Mouse (Mus musculus) layer of hippocampus, postnatal 36 days (tissue): ENCODE measurements around the gene Zfp760. TPM values are rescaled to one million over a fixed set of nuclear protein-coding genes. Genes with fewer than 3 reads are reported as not detected.
"Not testable (repeated sequence)": the region's sequence is repeated elsewhere in the genome, so short reads cannot be mapped to it uniquely, and the experiment has no call there.

ENCODE experiments used
- DNase-seq, 2 experiments: peaks; one replicate each; pipeline ENCODE4 v3.0.0; 2022
- total RNA-seq, 2 experiments: library from RNA; stranded (reverse); gene quantifications; 2 replicates each; pipeline ENCODE4 v1.2.3; 2021

The Zfp760 gene
- total RNA-seq = 10 to 100 TPM in 1 of 2 experiments, 1 to 10 TPM in 1; 8.2 to 10.0 TPM

DNA sequence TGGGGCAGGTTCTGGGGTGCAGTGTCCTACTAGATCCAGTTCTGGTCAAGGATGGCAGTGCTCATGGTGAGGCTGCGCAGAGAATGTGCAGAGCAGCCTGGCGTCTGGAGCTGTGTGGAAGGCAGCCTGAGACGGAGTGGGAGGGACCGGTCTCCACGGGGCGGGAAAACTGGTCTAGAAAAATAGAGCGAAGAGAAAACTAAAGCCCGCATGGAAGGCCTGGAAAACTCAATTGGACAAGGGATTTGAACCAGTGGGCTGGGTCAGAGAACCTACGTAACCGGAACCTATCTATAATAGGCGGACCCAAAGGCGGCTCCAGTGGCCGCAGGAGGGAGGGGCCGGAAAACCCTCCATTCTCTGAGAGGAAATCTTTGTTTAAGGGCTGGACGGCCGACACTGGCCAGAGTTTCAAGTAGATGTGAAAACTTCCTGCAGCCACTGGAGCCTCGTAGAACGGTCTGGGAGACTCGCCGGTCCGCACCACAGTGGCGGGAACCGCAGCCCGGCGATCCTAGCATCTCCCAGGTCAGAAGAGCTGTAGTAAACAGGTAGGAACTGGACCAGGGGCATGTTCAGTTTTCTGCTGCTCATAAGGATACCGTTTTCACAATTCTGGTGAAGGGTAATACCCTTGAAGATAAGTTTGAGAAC lies at the start of gene Zfp760:
Gene Zfp760, plus strand, starts transcription at position 399 of the 654 bp plus-strand sequence.
- DNase-seq = peak; percentile 73 to 78

DNA sequence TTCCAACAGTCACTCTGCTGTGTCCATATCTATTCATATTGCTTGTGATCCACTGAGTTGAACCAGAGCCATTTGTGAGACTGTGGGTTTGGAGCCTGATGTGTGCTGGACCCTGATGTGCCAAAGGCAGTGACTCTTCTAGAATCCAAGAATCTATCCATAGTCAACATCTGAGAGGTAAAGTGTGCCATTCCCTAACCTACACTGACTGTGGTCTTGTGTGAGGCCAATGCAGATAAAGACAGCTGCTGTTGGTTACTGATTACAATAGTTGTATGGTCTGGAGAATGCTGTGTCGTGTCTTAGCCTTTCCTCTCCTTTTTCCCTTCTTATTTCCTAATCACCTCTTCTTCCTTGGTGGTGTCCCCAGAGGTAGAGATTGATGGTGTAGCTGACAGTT lies 28.7 kb upstream of the Zfp760 start:
- not testable (repeated sequence) for DNase-seq

DNA sequence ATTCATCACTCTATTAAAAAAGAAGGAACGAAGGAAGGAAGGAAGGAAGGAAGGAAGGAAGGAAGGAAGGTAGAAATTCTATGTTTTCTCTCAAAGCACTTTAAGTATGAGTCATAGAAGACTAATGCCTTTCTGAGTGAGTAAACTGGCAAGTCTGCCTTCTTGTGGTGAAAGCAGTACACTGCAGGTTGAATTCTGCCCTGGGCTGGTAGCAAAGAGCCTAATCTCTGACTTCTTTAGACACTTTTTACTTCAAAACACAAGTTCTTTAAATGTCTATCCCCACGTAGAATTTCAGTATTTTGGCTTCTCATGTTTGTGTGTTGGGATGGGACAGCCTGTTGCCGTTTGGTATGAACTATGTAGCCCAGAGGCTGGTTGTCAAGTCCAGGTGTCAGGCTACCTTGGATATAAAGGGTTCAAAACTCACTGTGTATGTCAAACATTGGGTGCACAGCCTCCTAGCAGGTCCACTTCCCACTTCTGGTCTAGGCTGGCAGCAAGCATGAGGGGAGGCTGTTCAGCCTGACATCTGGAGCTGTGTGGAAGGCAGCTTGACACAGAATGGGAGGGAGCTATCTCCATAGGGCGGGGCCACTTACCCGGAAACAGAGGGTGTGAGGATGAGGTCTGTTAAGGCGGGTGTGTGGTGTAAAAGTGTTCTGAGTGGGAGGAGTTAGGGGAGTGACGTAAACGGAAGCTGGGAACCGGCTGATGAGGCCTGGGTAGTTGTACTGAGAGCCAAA lies 28.1 kb upstream of the Zfp760 start:
- peak; percentile 78 to 80 for DNase-seq

DNA sequence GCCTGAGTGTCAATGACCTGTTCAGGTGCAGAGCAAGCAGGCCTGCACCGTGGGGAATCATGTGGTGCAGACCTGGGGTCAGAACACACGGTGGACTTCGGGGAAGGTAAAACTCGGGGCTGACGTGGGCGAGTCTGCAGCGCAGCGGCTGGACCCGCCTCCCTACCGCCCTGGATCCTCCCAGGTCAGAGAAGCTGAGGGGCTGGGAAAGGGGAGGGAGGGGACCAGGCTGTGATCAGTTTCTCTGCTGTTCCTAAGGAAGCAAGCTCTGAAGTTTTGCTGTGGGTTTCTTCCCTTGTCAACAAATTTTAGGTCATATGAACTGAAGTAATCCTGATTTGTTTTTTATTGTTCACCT lies 27.5 kb upstream of the Zfp760 start:
- not testable (repeated sequence) for DNase-seq

DNA sequence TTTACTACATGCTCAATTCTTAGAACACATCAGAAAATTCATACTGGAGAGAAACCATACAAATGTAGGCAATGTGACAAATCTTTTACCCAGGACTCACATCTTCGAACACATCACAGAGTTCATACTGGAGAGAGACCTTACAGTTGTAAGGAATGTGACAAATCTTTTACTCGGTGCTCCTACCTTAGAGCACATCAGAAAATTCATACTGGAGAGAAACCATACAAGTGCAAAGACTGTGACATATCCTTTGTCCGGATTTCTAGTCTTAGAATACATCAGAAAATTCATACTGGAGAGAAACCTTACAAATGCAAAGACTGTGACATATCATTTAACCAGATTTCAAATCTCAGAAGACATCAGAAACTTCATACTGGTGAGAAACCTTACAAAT lies 16.0 kb upstream of the Zfp760 start, which contains the start of gene Gm10226:
Gene Gm10226, plus strand, starts transcription at position 301 of the 400 bp plus-strand sequence.
- DNase-seq = no peak

DNA sequence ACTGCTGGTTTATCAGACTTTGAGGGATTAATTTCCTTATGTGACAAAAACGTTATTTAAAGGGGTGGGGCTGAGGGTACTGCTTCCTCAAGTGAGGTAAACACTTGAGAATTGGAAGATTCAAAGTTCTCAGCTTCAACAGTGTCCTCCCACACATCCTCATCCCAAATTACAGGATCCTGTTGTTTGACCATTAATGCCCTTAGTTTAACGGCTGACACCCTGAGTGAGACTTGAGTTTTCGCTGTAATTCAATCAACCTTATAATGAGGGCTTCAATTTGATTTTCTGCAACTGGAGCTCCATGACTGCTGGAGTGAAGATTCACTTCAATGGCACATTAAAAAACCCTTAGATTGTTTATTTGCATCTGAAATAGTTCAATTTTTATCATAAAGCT lies 14.2 kb upstream of the Zfp760 start:
- DNase-seq = no peak

DNA sequence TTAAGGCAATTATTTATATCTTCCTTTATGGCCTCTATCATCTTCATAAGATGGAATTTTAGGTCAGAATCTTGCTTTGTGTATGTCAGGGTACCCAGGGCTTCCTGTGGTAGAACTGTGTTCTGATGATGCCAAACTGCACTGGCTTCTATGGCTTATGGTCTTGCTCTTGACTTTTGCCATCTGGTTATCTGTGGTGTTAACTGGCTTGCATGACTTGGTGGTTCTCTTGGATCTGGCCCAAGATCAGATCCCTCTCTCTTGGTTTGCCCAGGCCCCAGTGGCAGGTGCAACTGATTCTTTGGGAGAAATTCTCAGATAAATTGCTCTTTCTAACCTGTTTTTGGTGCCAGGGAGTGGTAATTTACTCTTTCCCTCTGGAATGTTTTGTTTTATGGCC lies 11.5 kb upstream of the Zfp760 start:
- no peak for DNase-seq

DNA sequence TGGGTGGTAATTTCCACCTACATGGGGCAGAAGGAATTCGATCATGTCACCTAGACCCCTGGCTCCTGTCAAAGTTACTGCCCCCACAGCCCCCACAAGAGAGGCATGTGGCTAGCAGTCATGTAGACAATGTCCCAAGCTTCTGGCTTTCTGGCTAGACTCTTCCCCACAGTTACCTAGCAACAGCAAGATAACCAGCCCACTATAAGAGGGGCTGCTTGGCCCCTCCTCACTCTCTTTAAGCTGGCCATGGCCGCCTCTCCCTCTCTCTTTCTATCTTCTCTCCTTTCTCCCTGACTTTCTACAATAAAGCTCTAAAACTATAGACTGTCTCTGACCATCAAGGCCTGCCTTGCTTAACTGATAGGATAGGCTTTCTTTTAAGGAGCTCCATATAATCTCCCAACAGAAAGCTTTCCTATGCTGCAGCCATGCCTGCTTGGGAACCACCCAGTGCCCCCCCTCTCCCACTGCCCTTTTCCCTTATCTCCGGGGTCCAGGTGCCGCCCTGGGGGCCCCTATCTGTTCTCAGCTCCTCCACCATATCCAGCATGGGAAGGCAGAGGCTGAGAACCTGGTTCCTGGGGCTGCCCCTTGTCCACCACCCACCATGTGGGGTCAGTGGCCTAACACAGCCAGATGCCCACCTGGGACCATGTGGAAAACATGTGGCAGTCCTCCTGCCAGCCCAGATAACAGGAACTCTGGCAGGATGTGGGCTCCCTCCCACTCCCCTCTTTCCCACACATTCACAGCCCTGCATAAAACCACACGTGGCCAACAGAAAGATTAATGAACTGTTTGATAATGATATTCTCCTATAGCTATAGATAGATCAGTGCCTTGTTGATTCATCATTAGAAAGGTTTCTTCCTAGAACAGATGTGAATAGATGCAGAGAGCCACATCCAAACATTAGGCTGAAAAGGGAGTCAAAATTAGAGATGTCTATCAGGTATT lies 5.0 kb upstream of the Zfp760 start:
- DNase-seq = no peak

DNA sequence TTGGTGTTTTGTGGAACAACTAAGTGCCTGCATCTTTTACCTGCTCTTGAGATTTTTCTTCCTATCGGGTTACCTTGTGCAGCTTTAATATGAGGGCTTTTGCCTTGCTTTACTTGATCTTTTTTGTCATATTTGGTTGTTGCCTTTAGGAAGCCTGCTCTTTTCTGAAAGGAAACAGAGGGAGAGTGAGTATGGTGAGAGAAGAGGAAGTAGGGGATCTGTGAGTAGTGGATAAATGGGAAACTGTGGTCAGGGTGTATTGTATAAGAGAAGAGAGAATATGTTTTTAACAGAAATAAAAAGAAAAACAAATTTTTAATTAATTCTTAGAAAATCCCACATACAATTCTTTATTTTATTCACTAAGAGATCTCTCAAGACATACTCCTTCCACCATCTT lies 4.1 kb upstream of the Zfp760 start:
- no peak for DNase-seq

DNA sequence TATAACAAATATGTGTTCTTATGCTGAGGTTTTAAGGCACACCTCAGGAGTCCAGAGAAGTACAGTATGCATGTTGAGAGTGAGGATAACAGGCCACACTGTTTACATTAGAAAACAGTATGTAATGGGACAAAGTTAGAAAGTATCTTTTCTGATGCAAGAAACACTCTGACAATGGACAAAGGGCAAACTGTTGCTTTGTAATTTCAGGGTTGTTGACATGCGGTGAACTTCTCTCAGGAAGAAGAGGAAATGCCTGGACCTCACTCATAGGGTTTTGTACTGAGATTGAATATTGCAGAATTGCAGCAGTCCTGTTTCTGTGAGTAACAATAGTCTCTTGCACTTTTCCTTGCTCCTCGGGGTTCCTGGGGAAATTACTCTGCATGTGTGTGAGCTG lies 860 bp downstream of the Zfp760 start:
- no peak for DNase-seq

DNA sequence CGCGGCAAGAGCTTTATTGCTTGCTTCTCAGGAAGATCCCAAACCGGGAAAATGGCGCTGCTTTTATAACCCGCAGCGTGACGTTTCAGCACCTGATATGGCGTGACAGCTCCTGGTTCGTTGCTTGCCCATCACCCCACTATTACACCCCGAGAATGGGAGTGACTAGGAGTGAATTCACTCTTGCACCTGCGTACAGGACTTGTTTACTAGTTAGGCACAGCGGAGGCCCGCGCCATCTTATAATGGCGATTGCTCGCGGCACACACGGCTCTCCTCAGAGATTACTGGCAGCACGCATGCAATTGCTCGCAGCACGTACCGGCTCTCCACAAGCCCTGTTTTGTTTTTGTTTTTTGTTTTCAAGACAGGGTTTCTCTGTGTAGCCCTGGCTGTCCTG lies 23.0 kb downstream of the Zfp760 start, which contains the start of gene Zfp229:
Gene Zfp229, plus strand, starts transcription at position 301 of the 400 bp plus-strand sequence.
- not testable (repeated sequence) for DNase-seq

DNA sequence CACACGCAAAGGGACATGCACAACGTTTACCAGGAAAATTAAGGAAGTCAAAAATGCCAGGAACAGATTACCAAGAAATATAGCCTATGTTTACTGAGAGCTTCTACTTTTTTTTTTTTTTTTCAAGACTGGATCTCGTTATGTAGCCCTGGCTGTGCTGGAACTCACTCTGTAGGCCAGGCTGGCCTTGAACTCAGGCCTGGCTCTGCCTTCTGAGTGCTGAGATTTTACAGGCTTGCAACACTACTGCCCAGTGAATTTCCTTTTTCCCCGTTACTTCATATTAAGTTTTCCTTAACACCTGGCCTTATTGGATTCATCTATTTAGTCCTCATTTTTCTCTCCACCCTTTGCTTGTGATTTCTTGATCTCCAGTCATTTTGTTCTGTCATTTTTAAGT lies 25.5 kb downstream of the Zfp760 start:
- no peak for DNase-seq

DNA sequence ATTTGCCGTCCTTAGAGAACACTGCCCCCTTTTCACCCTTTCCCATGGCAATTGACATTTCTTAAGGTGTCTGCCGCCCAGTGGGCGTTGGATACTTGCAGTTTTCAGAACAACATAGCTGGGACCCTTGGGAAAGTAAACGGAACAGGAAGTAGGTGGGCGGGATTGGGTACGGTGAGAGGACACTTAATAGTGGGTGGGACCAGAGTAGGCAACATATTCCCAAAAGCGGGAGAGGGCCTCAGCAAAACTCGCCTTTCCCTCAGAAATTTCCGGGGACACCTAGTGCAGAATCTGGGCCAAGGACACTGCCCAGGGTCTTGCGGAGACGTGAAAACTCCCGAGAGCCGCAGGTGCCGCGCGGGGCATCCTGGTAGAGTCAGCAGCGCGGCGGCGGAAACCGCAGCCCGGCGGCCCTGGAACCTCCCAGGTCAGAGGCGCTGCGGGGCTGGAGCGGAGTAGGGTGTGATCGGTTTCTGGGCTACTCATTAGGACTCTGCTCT lies 26.0 kb downstream of the Zfp760 start:
- peak; percentile 65 to 69 for DNase-seq

DNA sequence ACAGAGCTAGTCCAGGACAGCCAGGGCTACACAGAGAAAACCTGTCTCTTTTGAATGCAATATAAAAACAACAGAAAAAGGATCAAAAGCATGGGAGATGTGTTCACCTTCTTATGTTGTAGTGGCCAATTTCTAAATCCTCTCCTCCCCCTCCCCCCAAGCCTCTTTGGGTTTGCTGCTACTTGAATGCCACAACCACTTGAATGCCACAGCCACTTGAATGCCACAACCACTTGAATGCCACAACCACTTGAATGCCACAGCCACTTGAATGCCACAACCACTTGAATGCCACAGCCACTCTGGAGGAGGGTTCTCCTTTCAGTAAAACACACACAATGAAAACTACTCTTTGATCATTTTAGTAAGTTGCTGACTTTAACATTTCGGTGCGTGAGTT lies 45.2 kb downstream of the Zfp760 start:
- DNase-seq = no peak

DNA sequence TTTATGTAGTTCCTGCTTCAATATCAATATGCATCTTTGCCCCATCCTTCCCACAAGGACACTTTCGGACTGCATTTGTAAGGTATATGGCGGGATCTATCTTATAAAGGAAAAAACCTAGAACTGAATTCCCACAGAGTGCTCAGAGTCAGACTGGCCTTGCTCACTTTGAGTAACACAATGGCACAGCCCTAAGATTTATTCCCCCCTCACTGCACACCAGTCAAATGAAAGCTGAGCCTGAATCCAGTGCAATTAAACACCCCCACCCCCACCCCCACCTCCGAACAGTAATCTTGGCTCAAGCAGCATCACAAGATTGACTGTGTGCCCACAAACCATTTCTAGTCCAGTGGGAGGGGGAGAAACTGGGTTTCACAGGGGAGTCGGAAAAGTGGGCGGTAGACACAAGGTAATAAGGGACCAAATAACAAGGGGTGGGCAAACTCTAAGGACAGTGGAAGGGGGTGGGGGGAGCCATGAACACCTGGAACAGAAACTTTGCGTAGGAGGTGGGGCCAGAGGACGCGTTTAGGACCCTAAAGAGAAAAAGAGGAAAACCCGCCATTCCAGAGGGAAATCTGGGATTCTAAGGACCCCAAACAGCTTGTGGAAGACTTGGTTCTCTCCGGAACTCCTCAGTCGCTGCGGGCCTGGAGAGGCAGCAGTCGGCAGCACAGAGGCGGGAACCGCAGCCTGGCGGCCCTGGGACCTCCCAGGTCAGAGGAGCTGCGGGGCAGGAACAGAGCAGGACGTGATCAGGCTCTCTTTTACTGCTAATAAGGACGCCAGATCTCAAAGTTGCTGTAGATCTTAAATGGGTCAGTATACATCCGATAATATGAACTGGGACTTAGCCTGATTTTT lies 46.0 kb downstream of the Zfp760 start:
- no peak for DNase-seq

DNA sequence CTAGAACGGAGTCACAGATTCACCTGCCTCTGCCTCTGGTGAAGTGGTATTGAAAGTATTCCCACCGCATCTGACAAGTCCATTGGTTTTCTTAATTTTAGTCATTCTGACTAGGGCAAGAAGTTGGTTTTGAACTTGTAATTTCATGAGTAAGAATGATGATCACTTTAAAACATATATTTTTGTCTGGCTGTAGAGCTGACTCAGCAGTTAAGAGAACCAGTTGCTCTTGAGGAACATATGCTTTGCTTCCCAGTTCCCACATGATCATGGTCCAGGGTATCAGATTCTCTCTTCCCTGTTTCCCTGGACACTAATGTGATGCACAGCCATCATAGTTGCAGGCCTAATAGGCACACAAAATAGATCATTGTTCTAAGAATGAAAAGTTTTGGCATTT lies 62.8 kb downstream of the Zfp760 start:
- DNase-seq = no peak

Other genes with a start within 250 kb of the Zfp760 start
- 1 to 10 TPM; 4.3 to 4.7 TPM for gene Zfp53, start 218.7 kb upstream of the Zfp760 start, total RNA-seq
- gene Zfp52, start 172.2 kb upstream of the Zfp760 start, total RNA-seq = 1 to 10 TPM; 7.5 to 8.9 TPM
- gene Zfp948, start 140.7 kb upstream of the Zfp760 start, total RNA-seq = 10 to 100 TPM; 11.8 to 12.7 TPM
- 1 to 10 TPM; 8.4 to 9.2 TPM for gene Zfp983, start 57.1 kb upstream of the Zfp760 start, total RNA-seq
- 1 to 10 TPM; 4.5 to 6.4 TPM for gene Gm10226, start 15.9 kb upstream of the Zfp760 start, total RNA-seq
- 1 to 10 TPM; 3.9 to 4.6 TPM for gene Zfp229, start 23.1 kb downstream of the Zfp760 start, total RNA-seq
- gene Zfp820, start 138.0 kb downstream of the Zfp760 start, total RNA-seq = under 1 TPM; 0.45 to 0.46 TPM
- gene Zfp995, start 202.2 kb downstream of the Zfp760 start, total RNA-seq = 1 to 10 TPM; 5.3 to 6.1 TPM